Mouse (Mus musculus): ENCODE measurements around the gene Cfap57.
"Not testable (repeated sequence)": the region's sequence is repeated elsewhere in the genome, so short reads cannot be mapped to it uniquely, and the experiment has no call there.

Gene Cfap57

DNA sequence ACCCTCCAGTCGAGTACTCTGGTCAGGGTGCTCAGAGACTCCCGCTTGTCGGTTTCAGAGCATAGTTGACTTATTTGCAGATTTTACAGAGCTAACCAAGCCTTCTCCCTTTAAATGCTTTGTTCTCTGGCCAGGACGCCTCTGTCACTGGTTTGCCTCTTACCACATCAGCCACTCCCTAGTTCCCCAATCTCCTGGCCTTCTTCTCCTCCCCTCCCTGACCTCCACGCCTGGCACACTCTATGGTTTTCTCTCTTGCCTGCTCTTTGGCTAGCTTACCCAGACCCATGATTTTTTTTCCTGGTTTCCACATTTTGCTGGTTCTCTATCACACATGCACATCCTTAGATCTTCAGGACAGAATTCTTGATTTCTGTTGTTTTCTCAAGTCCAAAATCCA lies 102.4 kb downstream of the Cfap57 start:
- no peak for DNase-seq (ENCODE audit: low read depth)

DNA sequence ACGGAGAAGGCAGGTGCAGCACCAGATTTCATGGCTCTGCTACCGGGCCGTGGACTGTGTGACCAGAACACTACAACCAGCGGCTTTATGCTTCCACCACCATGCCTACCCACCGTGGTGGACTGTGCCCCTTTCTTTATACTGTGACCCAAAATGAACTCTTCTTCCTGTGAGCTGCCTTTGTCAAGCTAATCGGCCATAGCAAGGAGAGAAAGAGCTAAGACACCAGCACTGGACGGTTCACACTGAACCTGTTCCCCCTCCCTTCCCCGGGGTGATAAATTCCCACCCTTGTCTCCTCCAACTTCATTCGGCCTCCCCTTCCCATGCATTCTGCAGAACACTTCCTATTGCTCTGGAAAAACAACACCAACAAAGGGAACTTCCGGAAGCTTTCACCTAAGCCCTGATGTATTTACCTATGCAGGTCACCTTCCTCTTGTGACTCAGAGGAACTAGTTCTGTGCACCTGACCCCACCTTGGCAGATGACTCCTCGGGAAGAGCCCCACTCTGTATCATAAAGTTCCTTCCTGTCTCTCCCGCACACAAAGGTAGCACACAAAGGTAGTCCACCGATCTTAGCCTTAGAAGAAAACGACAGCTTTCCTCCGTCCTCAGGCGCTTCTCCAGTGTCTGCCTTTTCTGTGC lies 103.0 kb downstream of the Cfap57 start:
- no peak for DNase-seq (ENCODE audit: low read depth)

DNA sequence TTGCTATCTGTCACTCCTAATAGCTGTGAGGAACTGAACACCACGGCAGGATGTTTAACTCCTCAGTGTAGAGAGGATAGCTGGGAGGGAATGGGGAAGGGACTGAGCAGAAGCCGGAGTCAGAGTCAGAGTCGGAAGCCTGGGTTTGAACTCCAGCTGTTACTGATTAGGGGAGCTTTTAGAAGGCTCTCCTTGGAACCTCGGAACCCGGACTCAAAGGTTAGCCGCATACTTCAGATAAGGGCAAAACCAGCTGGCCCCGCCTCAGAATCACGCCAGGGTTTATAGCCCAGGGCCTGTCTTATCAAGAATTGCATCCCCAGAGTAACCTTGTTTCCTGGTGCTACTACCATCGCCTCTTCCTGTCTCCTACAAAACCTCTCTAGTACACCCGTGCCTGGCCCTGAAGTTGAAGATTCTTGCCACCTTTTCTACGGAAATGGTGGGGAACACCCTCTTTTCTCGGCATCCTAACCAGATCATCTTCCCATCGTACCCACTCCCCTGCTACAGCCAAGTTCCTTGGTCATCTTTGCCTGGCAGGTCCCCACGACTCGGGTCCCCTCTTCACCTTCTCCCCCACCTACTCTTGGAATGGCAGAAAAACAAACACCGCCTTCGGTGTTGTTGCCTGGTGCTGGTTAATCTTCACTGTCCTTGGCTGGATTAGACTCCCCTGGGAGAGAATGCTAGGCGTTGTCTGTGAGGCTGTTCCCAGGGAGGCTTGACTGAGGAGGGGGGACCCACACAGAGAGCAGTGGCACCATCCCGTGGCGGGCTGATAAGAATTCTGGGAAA lies 103.7 kb downstream of the Cfap57 start:
- DNase-seq (ENCODE audit: low read depth), result no peak

DNA sequence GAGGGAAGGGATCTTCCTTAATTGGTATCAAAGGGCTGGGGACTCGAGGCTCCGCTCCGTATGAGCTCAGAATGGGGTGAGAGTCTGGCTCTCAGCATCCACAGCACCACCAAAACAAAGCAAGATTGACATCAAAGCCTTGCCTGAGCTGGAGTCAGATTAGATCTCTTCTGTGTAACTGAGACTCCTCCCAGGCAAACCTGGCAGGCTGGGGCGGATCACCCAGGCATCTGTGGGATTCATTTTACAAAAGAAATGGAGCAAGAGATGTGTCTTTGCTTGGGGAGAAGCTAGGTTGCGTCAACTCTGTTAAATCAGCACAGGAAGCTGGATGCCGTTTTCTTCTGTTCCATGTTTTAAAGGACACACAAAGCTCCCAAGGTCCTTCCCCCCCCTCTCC lies 111.5 kb downstream of the Cfap57 start:
- DNase-seq (ENCODE audit: low read depth), result no peak

DNA sequence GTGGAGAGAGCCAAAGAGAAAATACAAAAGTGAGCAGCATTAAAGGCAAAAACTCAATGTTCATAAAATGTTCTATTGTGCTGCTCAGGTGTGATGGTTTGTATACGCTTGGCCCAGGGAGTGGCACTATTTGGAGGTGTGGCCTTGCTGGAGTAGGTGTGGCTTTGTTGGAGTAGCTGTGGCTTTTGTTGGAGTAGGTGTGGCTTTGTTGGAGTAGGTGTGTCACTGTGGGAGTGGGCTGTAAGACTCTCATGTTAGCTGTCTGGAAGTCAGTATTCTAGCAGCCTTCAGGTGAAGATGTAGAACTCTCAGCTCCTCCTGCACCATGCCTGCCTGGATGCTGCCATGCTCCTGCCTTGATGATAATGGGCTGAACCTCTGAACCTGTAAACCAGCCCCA lies 113.4 kb downstream of the Cfap57 start:
- not testable (repeated sequence) for DNase-seq (ENCODE audit: low read depth)

DNA sequence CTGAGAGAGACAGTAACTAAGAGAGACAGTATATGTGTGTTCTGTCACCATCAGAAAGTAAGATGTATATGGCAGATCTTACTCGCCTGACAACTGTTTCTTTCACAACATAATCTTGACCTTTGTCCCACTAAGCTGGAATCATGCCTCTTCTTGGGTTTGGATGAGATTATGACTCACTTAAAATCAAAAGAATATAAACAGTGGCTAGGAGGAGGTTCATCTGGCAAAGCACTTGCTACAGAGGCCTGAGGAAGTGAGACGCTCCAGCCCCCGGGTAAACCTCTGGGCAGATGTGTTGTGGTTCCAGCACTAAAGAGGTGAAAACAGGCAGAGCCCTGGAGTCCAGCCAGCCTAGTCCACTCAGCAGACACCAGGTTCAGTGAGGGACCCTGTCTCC lies 115.0 kb downstream of the Cfap57 start:
- no peak for DNase-seq (ENCODE audit: low read depth)

All from induced T-regulatory cell, adult 2 months (primary cell).